Comparison of ENCODE assay signal across 8 mouse cellular contexts in the genomic region with DNA sequence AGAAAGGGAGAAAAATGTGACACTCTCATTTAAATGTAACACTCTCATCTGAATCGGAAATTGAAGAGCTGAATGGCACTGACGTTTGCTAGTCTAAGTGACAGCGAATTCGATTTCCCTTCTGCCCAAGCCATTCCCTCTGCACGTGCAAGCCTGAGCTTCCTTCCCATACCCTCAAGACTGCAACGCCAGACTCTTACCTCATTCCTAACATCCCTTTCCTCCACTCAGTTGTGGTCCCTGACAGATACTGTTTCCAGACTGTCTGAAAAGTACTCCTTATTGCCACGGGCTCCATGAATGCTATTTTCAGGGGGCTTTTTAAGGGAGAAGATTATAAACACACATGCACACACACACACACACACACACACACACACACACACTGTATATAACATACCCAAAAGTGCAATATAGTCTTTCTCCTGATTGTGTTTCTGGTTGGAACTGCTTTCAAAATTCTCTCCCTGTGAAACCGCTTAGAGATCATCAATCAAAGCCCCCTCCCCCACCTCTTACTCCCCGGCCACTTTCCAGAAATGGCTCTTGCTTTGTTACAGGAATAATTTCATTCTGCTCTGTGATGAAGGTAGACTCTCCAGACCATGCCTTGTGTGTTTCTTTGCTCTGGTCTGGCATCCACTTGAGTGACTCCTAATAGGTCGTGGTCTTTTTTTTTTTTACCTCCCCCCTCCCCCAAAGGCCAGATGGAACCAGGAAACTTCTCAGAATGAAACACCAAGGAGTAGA. TPM values are rescaled to one million over a fixed set of nuclear protein-coding genes. Genes with fewer than 3 reads are reported as not detected.
A peak's percentile ranks its signal among the peaks of the same experiment; 100 is the strongest.
DNase-seq lines count a peak whose midpoint lies in the region; ATAC-seq lines count a peak whose summit lies in the region.

No protein-coding gene starts in this region.

- ATAC-seq in embryonic facial prominence, embryonic 12.5 days (ENCODE audit: insufficient number of reproducible peaks, insufficient read depth, low FRiP score, low TSS enrichment) = peak; percentile 72
- ATAC-seq in intestine, embryonic 16.5 days = peak; percentile 49

- peak overlapping the region; percentile 92 for H3K27ac ChIP-seq in embryonic facial prominence, embryonic 12.5 days
- peak overlapping the region; percentile 75 for H3K27ac ChIP-seq in intestine, embryonic 16.5 days (ENCODE audit: low read length)
- peak overlapping the region; percentile 89 for H3K27ac ChIP-seq in midbrain, embryonic 10.5 days (replicated peaks)

- peak overlapping the region; percentile 64; the same call in 1 of the 2 replicates for H3K9ac ChIP-seq in embryonic facial prominence, embryonic 12.5 days
- peak overlapping the region; percentile 75 for H3K9ac ChIP-seq in intestine, embryonic 16.5 days (ENCODE audit: low read depth, low read length)

- H3K4me2 ChIP-seq in embryonic facial prominence, embryonic 12.5 days (replicated peaks) = peak overlapping the region; percentile 52
- peak overlapping the region; percentile 50 for H3K4me2 ChIP-seq in intestine, embryonic 16.5 days (ENCODE audit: low read depth, low read length)

- 3% methylated on average over 10 of the region's 10 CpGs for WGBS in embryonic facial prominence, embryonic 12.5 days
- WGBS in intestine, embryonic 16.5 days = 6% methylated on average over 10 of the region's 10 CpGs
- 18% methylated on average over 10 of the region's 10 CpGs for WGBS in midbrain, embryonic 10.5 days

- peaks cover 33% of the 10 kb centered on the region for H3K4me1 ChIP-seq in embryonic facial prominence, embryonic 12.5 days
- H3K4me1 ChIP-seq in intestine, embryonic 16.5 days (ENCODE audit: control insufficient read depth, insufficient read depth, low read length) = peaks cover 3% of the 10 kb centered on the region; the same call in 1 of the 2 replicates
- H3K4me1 ChIP-seq in midbrain, embryonic 10.5 days = peaks cover 33% of the 10 kb centered on the region

- H3K4me3 ChIP-seq in embryonic facial prominence, embryonic 12.5 days = peak overlapping the region; percentile 64
- peak overlapping the region; percentile 72 for H3K4me3 ChIP-seq in intestine, embryonic 16.5 days (ENCODE audit: low read length)
- peak overlapping the region; percentile 75 for H3K4me3 ChIP-seq in midbrain, embryonic 10.5 days

- no peaks in the 10 kb centered on the region for H3K27me3 ChIP-seq in embryonic facial prominence, embryonic 12.5 days
- no peaks in the 10 kb centered on the region for H3K27me3 ChIP-seq in intestine, embryonic 16.5 days (replicated peaks; ENCODE audit: control insufficient read depth, insufficient read depth, low read length)
- H3K27me3 ChIP-seq in midbrain, embryonic 10.5 days (ENCODE audit: low read depth, poor library complexity, severe bottlenecking) = no peaks in the 10 kb centered on the region

- peak; percentile 82 for DNase-seq in heart, adult 11 months
- no peak for DNase-seq in heart, adult 9 months (ENCODE audit: low spot score in 2 of 2)
- DNase-seq in midbrain, embryonic 10.5 days (ENCODE audit: low spot score) = no peak
- DNase-seq in spleen, postnatal 36 days (ENCODE audit: low spot score in 2 of 2) = no peak
- DNase-seq in gastrocnemius, adult 8-10 months (ENCODE audit: low spot score in 2 of 2) = no peak
- DNase-seq in adrenal gland, adult 8-10 months = no peak

- H3K36me3 ChIP-seq in embryonic facial prominence, embryonic 12.5 days = no peaks in the 10 kb centered on the region
- H3K36me3 ChIP-seq in intestine, embryonic 16.5 days (ENCODE audit: control insufficient read depth, insufficient read depth, low read length) = no peaks in the 10 kb centered on the region
- H3K36me3 ChIP-seq in midbrain, embryonic 10.5 days = no peaks in the 10 kb centered on the region

- H3K9me3 ChIP-seq in embryonic facial prominence, embryonic 12.5 days = no peaks in the 10 kb centered on the region
- no peaks in the 10 kb centered on the region for H3K9me3 ChIP-seq in intestine, embryonic 16.5 days (ENCODE audit: control insufficient read depth, low read length)
- no peaks in the 10 kb centered on the region for H3K9me3 ChIP-seq in midbrain, embryonic 10.5 days (replicated peaks)

RNA-seq across cellular contexts. Expression of gene Arhgap28, which starts 0.8 kb away (rescaled TPM):
- polyA plus RNA-seq in embryonic facial prominence, embryonic 12.5 days (2016; fragmentation: Nextera tagmentation; extraction: Ambion mirVana) = 79.3 and 81.3 TPM in 2 replicates
- polyA plus RNA-seq in intestine, embryonic 16.5 days (2015; fragmentation: Nextera tagmentation; extraction: Ambion mirVana) = 12.7 and 13.1 TPM in 2 replicates
- 24.9 and 26.3 TPM in 2 replicates for polyA plus RNA-seq in midbrain, embryonic 10.5 days (2016; fragmentation: Nextera tagmentation; extraction: Ambion mirVana)
- total RNA-seq in gastrocnemius, adult 8-10 months (2022) = under 1 TPM; 0.38 to 0.56 (median 0.42) TPM
- total RNA-seq in adrenal gland, adult 8-10 months (2022) = 10 to 100 TPM; 11.6 to 19.9 (median 16.3) TPM
